Mouse (Mus musculus) midbrain, embryonic 12.5 days (tissue): ENCODE data around the gene AI854703. TPM values are rescaled to one million over a fixed set of nuclear protein-coding genes. Genes with fewer than 3 reads are reported as not detected.
"Not testable (repeated sequence)": the region's sequence is repeated elsewhere in the genome, so short reads cannot be mapped to it uniquely, and the experiment has no call there.

Experiments used
- ATAC-seq: fragments of 200-750 bp; cut with Nextera tagmentation; 2 replicates; pipeline ENCODE4 v1.8.0; 2017; ENCODE audit warnings: low read depth, moderate TSS enrichment, moderate library complexity; ENCODE audit not compliant: low FRiP score
- H3K27ac ChIP-seq: fragments of 300-500 bp; sonication (generic); replicated peaks from 2 replicates; pipeline ENCODE4 v1.5.1; 2016; ENCODE audit warnings: mild to moderate bottlenecking
- H3K27me3 ChIP-seq: fragments of 300-500 bp; sonication (generic); 2 replicates; pipeline ENCODE4 v1.6.1; 2016; ENCODE audit warnings: mild to moderate bottlenecking
- H3K36me3 ChIP-seq: fragments of 300-500 bp; sonication (generic); 2 replicates; pipeline ENCODE4 v1.6.1; 2016
- H3K4me1 ChIP-seq: fragments of 300-500 bp; sonication (generic); 2 replicates; pipeline ENCODE4 v1.6.1; 2016
- H3K4me2 ChIP-seq: fragments of 300-500 bp; sonication (generic); replicated peaks from 2 replicates; pipeline ENCODE4 v1.6.1; 2016; ENCODE audit warnings: mild to moderate bottlenecking, moderate library complexity
- H3K4me3 ChIP-seq: fragments of 300-500 bp; sonication (generic); 2 replicates; pipeline ENCODE4 v1.5.1; 2016; ENCODE audit warnings: mild to moderate bottlenecking
- H3K9ac ChIP-seq: fragments of 300-500 bp; sonication (generic); replicated peaks from 2 replicates; pipeline ENCODE4 v1.6.1; 2016; ENCODE audit warnings: mild to moderate bottlenecking, moderate library complexity
- H3K9me3 ChIP-seq: fragments of 300-500 bp; sonication (generic); 2 replicates; pipeline ENCODE4 v1.6.1; 2016; ENCODE audit warnings: mild to moderate bottlenecking
- WGBS: fragments of 180-500 bp; shearing (Covaris S2); methylation state at CpG from one replicate; pipeline ENCODE4 v1.1.7; 2016; 5-methylcytosine and 5-hydroxymethylcytosine counted together
- polyA plus RNA-seq: library from polyadenylated mRNA; unstranded; fragments of >200 nt; fragmentation: Nextera tagmentation; extraction: Ambion mirVana; gene quantifications from 2 replicates; pipeline ENCODE4 v1.2.1, GENCODE M21; 2016

Gene AI854703
- polyA plus RNA-seq, 1 experiment from 2014 or later = 1.5 TPM

GRCm38 (mm10) chr6:48622186-48622843, 4.2 kb upstream of the AI854703 start:
- H3K9me3 ChIP-seq, H3K4me3 ChIP-seq, H3K9ac ChIP-seq, ATAC-seq, H3K27ac ChIP-seq, H3K4me2 ChIP-seq: not testable (repeated sequence)
- H3K4me1 ChIP-seq = peaks cover 10% of the 10 kb centered on the region
- peaks cover 36% of the 10 kb centered on the region for H3K36me3 ChIP-seq
- WGBS = 85% methylated on average over 8 of the region's 8 CpGs
- H3K27me3 ChIP-seq = peaks cover 21% of the 10 kb centered on the region

GRCm38 (mm10) chr6:48623460-48623859, 3.1 kb upstream of the AI854703 start:
- 22% methylated on average over 1 of the region's 1 CpGs for WGBS
- ATAC-seq = no peak
- peaks cover 12% of the 10 kb centered on the region for H3K4me1 ChIP-seq
- H3K4me3 ChIP-seq = no peak overlapping the region
- H3K4me2 ChIP-seq = no peak overlapping the region
- peaks cover 29% of the 10 kb centered on the region for H3K36me3 ChIP-seq
- H3K9ac ChIP-seq = no peak overlapping the region
- no peak overlapping the region for H3K27ac ChIP-seq
- H3K9me3 ChIP-seq = no peaks in the 10 kb centered on the region
- peaks cover 32% of the 10 kb centered on the region for H3K27me3 ChIP-seq

- Histone ChIP-seq H3K4me3 (peak overlapping the region; percentile 44), H3K36me3 (no peaks in the 10 kb centered on the region), H3K27me3 (peaks cover 58% of the 10 kb centered on the region), H3K9me3 (no peaks in the 10 kb centered on the region), H3K9ac (peak overlapping the region; percentile 40), H3K27ac (no peak overlapping the region), H3K4me1 (peaks cover 20% of the 10 kb centered on the region), H3K4me2 (peak overlapping the region; percentile 71)
- peak; percentile 41 for ATAC-seq
- under 1% methylated on average over 32 of the region's 32 CpGs for WGBS
Observed at GRCm38 (mm10) chr6:48626984-48627383, 420 bp downstream of the AI854703 start.

- H3K27me3 ChIP-seq = peaks cover 58% of the 10 kb centered on the region
- H3K4me2 ChIP-seq = peak overlapping the region; percentile 71
- no peak for ATAC-seq
- WGBS = 4% methylated on average over 7 of the region's 7 CpGs
- H3K36me3 ChIP-seq = no peaks in the 10 kb centered on the region
- no peaks in the 10 kb centered on the region for H3K9me3 ChIP-seq
- H3K27ac ChIP-seq = no peak overlapping the region
- H3K4me1 ChIP-seq = peaks cover 20% of the 10 kb centered on the region
- H3K4me3 ChIP-seq = peak overlapping the region; percentile 44
- H3K9ac ChIP-seq = peak overlapping the region; percentile 40; the same call in 1 of the 2 replicates
Observed at GRCm38 (mm10) chr6:48627511-48627924, 954 bp downstream of the AI854703 start.

GRCm38 (mm10) chr6:48628377-48628776, 1.8 kb downstream of the AI854703 start:
- Histone ChIP-seq H3K4me1 (peaks cover 20% of the 10 kb centered on the region), H3K9ac (no peak overlapping the region), H3K9me3 (no peaks in the 10 kb centered on the region), H3K27me3 (peaks cover 58% of the 10 kb centered on the region), H3K27ac (no peak overlapping the region), H3K4me2 (no peak overlapping the region), H3K4me3 (no peak overlapping the region), H3K36me3 (no peaks in the 10 kb centered on the region)
- 83% methylated on average over 3 of the region's 3 CpGs for WGBS
- no peak for ATAC-seq

- peak overlapping the region; percentile 67 for H3K4me2 ChIP-seq
- no peaks in the 10 kb centered on the region for H3K36me3 ChIP-seq
- H3K4me3 ChIP-seq = peak overlapping the region; percentile 45
- peaks cover 58% of the 10 kb centered on the region for H3K27me3 ChIP-seq
- H3K9ac ChIP-seq = peak overlapping the region; percentile 34; the same call in 1 of the 2 replicates
- peak; percentile 47; the same call in 1 of the 2 replicates for ATAC-seq
- no peaks in the 10 kb centered on the region for H3K9me3 ChIP-seq
- peaks cover 20% of the 10 kb centered on the region for H3K4me1 ChIP-seq
- WGBS = 11% methylated on average over 51 of the region's 54 CpGs
- no peak overlapping the region for H3K27ac ChIP-seq
Observed at GRCm38 (mm10) chr6:48628808-48629660, 2.5 kb downstream of the AI854703 start.

- Histone ChIP-seq H3K9me3 (no peaks in the 10 kb centered on the region), H3K4me3 (peak overlapping the region; percentile 45), H3K9ac (peak overlapping the region; percentile 34; the same call in 1 of the 2 replicates), H3K27me3 (peaks cover 58% of the 10 kb centered on the region), H3K27ac (no peak overlapping the region), H3K4me2 (peak overlapping the region; percentile 67), H3K4me1 (peaks cover 20% of the 10 kb centered on the region), H3K36me3 (no peaks in the 10 kb centered on the region)
- ATAC-seq = peak; percentile 19; the same call in 1 of the 2 replicates
- 22% methylated on average over 13 of the region's 13 CpGs for WGBS
Observed at GRCm38 (mm10) chr6:48629661-48630034, 3.1 kb downstream of the AI854703 start.

GRCm38 (mm10) chr6:48630831-48631230, 4.3 kb downstream of the AI854703 start:
- Histone ChIP-seq H3K27me3 (peaks cover 49% of the 10 kb centered on the region), H3K9me3 (no peaks in the 10 kb centered on the region), H3K4me1 (peaks cover 20% of the 10 kb centered on the region), H3K27ac (no peak overlapping the region), H3K4me2 (no peak overlapping the region), H3K9ac (no peak overlapping the region), H3K4me3 (no peak overlapping the region), H3K36me3 (no peaks in the 10 kb centered on the region)
- ATAC-seq = no peak
- 92% methylated on average over 8 of the region's 8 CpGs for WGBS

- ATAC-seq = no peak
- 88% methylated on average over 2 of the region's 2 CpGs for WGBS
- no peak overlapping the region for H3K27ac ChIP-seq
Observed at GRCm38 (mm10) chr6:48635105-48635504, 8.5 kb downstream of the AI854703 start.

GRCm38 (mm10) chr6:48636515-48636914, 10.0 kb downstream of the AI854703 start:
- no peaks in the 10 kb centered on the region for H3K27me3 ChIP-seq
- H3K4me1 ChIP-seq = no peaks in the 10 kb centered on the region
- no peak overlapping the region for H3K27ac ChIP-seq
- H3K4me2 ChIP-seq = no peak overlapping the region
- no peaks in the 10 kb centered on the region for H3K36me3 ChIP-seq
- WGBS = 43% methylated on average over 6 of the region's 6 CpGs
- no peak overlapping the region for H3K9ac ChIP-seq
- ATAC-seq = no peak
- no peak overlapping the region for H3K4me3 ChIP-seq
- no peaks in the 10 kb centered on the region for H3K9me3 ChIP-seq

More at GRCm38 (mm10) chr6:48635105-48635504, 8.5 kb downstream of the AI854703 start:
- Histone ChIP-seq H3K9me3 (no peaks in the 10 kb centered on the region), H3K4me2 (no peak overlapping the region), H3K36me3 (no peaks in the 10 kb centered on the region), H3K9ac (no peak overlapping the region), H3K27me3 (peaks cover 9% of the 10 kb centered on the region), H3K4me1 (no peaks in the 10 kb centered on the region), H3K4me3 (no peak overlapping the region)

- H3K4me3 ChIP-seq = no peak overlapping the region
- 68% methylated on average over 6 of the region's 6 CpGs for WGBS
- H3K27ac ChIP-seq = no peak overlapping the region
- no peaks in the 10 kb centered on the region for H3K27me3 ChIP-seq
- no peaks in the 10 kb centered on the region for H3K36me3 ChIP-seq
- H3K9me3 ChIP-seq = no peaks in the 10 kb centered on the region
- H3K4me1 ChIP-seq = no peaks in the 10 kb centered on the region
- H3K9ac ChIP-seq = no peak overlapping the region
- no peak for ATAC-seq
- no peak overlapping the region for H3K4me2 ChIP-seq
Observed at GRCm38 (mm10) chr6:48637811-48638500, 11.4 kb downstream of the AI854703 start.

- no peaks in the 10 kb centered on the region for H3K36me3 ChIP-seq
- no peak overlapping the region for H3K27ac ChIP-seq
- no peak for ATAC-seq
- H3K9me3 ChIP-seq = no peaks in the 10 kb centered on the region
- no peaks in the 10 kb centered on the region for H3K27me3 ChIP-seq
- no peak overlapping the region for H3K9ac ChIP-seq
- H3K4me3 ChIP-seq = no peak overlapping the region
- H3K4me2 ChIP-seq = no peak overlapping the region
- H3K4me1 ChIP-seq = no peaks in the 10 kb centered on the region
- 84% methylated on average over 2 of the region's 2 CpGs for WGBS
Observed at GRCm38 (mm10) chr6:48638553-48638952, 12.0 kb downstream of the AI854703 start.
